25 mouse cellular contexts compared by ENCODE assay signal in the genomic region with DNA sequence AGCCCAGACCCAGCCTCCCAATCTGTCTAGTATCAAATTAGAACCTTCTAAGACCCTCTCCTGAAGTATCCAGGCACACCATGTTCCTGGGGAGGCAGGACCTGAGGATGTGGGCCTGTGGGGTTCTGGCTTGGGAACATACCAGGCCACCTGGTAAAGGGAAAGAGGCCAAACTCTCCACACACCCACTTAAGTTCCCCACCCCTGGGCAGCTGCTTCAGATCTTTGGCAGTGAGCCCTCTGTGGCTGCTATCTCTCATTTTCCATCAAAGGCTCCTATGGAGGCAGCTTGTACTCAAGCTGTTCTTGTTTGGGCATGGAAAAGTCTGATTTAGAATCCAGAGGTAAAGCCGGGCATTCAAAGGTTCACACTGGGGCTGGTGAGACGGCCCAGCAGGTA. TPM values are rescaled to one million over a fixed set of nuclear protein-coding genes. Genes with fewer than 3 reads are reported as not detected.
DNase-seq lines count a peak whose midpoint lies in the region; ATAC-seq and TF ChIP-seq lines count a peak whose summit lies in the region.
"Had no signal": no experiment of that assay in that cellular context is flagged by ENCODE, and none has a peak within 500 bp of the region (broad histone marks: within the 10 kb centered on the region; RNA-seq: fewer than 3 reads in every experiment).

No protein-coding gene starts in this region.

- H3K4me2 ChIP-seq in stomach, postnatal 0 days (replicated peaks; ENCODE audit: low read depth) = no peak overlapping the region
- H3K4me2 ChIP-seq: hindbrain, embryonic 12.5 days; neural tube, embryonic 12.5 days had no signal

- no peak overlapping the region for H3K9ac ChIP-seq in stomach, postnatal 0 days (ENCODE audit: low read length)
- H3K9ac ChIP-seq: hindbrain, embryonic 12.5 days; liver, postnatal 0 days; neural tube, embryonic 12.5 days had no signal

- WGBS in lung, adult 2 months = 59% methylated on average over 2 of the region's 2 CpGs
- WGBS in stomach, postnatal 0 days = 43% methylated on average over 2 of the region's 2 CpGs
- WGBS in thymus, adult 2 months = 91% methylated on average over 2 of the region's 2 CpGs

- no peaks in the 10 kb centered on the region for H3K27me3 ChIP-seq in stomach, postnatal 0 days (ENCODE audit: control insufficient read depth, insufficient read depth, low read length)
- no peaks in the 10 kb centered on the region for H3K27me3 ChIP-seq in thymus, adult 2 months (ENCODE audit: control insufficient read depth, insufficient read depth, low read length)
- H3K27me3 ChIP-seq: hindbrain, embryonic 12.5 days; neural tube, embryonic 12.5 days had no signal

- intact Hi-C loops in heart, postnatal 14 days (cut with DNase I) = no loop called here

- peak; percentile 28 for DNase-seq in heart, postnatal 4 days
- DNase-seq in heart, postnatal 14 days = no peak
- DNase-seq in lung, adult 2 months = peak; percentile 46
- DNase-seq in lung, postnatal 10 days = peak; percentile 30
- peak; percentile 43 for DNase-seq in stomach, postnatal 0 days (ENCODE audit: low spot score)
- no peak for DNase-seq in thymus, adult 2 months
- no peak for DNase-seq in liver
- DNase-seq: adrenal gland, adult 2 months; cerebellum, adult 9-11 months; kidney, adult 8-10 months; kidney, postnatal 14 days; layer of hippocampus, postnatal 36 days; liver, postnatal 0 days; right cerebral cortex, adult 18-20 months; thymus, postnatal 36 days had no signal

- H3K36me3 ChIP-seq in stomach, postnatal 0 days (ENCODE audit: control insufficient read depth, insufficient read depth, low read length) = no peaks in the 10 kb centered on the region
- no peaks in the 10 kb centered on the region for H3K36me3 ChIP-seq in thymus, adult 2 months (ENCODE audit: control insufficient read depth, insufficient read depth, low read length)
- H3K36me3 ChIP-seq: hindbrain, embryonic 12.5 days; midbrain, embryonic 10.5 days; neural tube, embryonic 12.5 days had no signal

- H3K4me3 ChIP-seq in lung, adult 2 months (replicated peaks; ENCODE audit: extremely low read depth, low read depth, low read length) = no peak overlapping the region
- no peak overlapping the region for H3K4me3 ChIP-seq in stomach, postnatal 0 days (ENCODE audit: low read depth, low read length)
- H3K4me3 ChIP-seq in thymus, adult 2 months (ENCODE audit: control insufficient read depth, insufficient read depth, low read length) = no peak overlapping the region
- H3K4me3 ChIP-seq: hindbrain, embryonic 12.5 days; layer of hippocampus, adult 2 months; midbrain, embryonic 10.5 days; neural tube, embryonic 12.5 days had no signal

- H3K9me3 ChIP-seq in stomach, postnatal 0 days (ENCODE audit: control insufficient read depth, low read length) = no peaks in the 10 kb centered on the region
- H3K9me3 ChIP-seq: hindbrain, embryonic 12.5 days; midbrain, embryonic 10.5 days; neural tube, embryonic 12.5 days had no signal

- TF ChIP-seq EP300 in stomach, postnatal 0 days (optimal IDR thresholded peaks at IDR 0.05) = no peak

- no peak for TF ChIP-seq POLR2A in lung, adult 2 months (IDR thresholded peaks at IDR 0.05; ENCODE audit: borderline replicate concordance, extremely low read depth, low read depth, low read length)
- TF ChIP-seq POLR2A in thymus, adult 2 months (IDR thresholded peaks at IDR 0.05; ENCODE audit: control insufficient read depth, extremely low read depth, insufficient read depth, low read length, poor library complexity) = no peak

- H3K27ac ChIP-seq in stomach, postnatal 0 days (replicated peaks) = no peak overlapping the region
- no peak overlapping the region for H3K27ac ChIP-seq in thymus, adult 2 months (ENCODE audit: control insufficient read depth, insufficient read depth, low read length)
- H3K27ac ChIP-seq: hindbrain, embryonic 12.5 days; layer of hippocampus, adult 2 months; midbrain, embryonic 10.5 days; neural tube, embryonic 12.5 days had no signal

- no peak for TF ChIP-seq CTCF in lung, adult 2 months (IDR thresholded peaks at IDR 0.05; ENCODE audit: insufficient read depth, low read length)
- TF ChIP-seq CTCF in stomach, postnatal 0 days (IDR thresholded peaks at IDR 0.05; ENCODE audit: low read depth) = no peak
- no peak for TF ChIP-seq CTCF in thymus, adult 2 months (IDR thresholded peaks at IDR 0.05; ENCODE audit: borderline replicate concordance, control insufficient read depth, extremely low read depth, insufficient read depth, low read length, poor library complexity)

- ATAC-seq in stomach, postnatal 0 days (ENCODE audit: low FRiP score, low TSS enrichment) = no peak
- ATAC-seq: liver, postnatal 0 days had no signal

- H3K4me1 ChIP-seq in lung, adult 2 months (ENCODE audit: control insufficient read depth, insufficient read depth, low read length) = no peaks in the 10 kb centered on the region
- H3K4me1 ChIP-seq in stomach, postnatal 0 days (replicated peaks; ENCODE audit: control insufficient read depth, insufficient read depth) = peaks cover 2% of the 10 kb centered on the region; the same call in 1 of the 2 replicates
- no peaks in the 10 kb centered on the region for H3K4me1 ChIP-seq in thymus, adult 2 months (replicated peaks; ENCODE audit: control insufficient read depth, insufficient read depth, low read length)
- H3K4me1 ChIP-seq: neural tube, embryonic 12.5 days had no signal

RNA-seq across cellular contexts. Expression of gene 2010003K11Rik, which starts 10.5 kb away (rescaled TPM):
- not detected for total RNA-seq in heart, postnatal 4 days (2021)
- under 1 TPM in 1 of 2 experiments, not detected in 1; 0.48 TPM for total RNA-seq in heart, postnatal 14 days (2021)
- polyA plus RNA-seq in lung, adult 2 months (2012; rRNA removed) = 0.23 and 0.82 TPM in 2 replicates
- 0.74 and 1.5 TPM in 2 replicates for polyA plus RNA-seq in stomach, postnatal 0 days (2015; fragmentation: Nextera tagmentation; extraction: Ambion mirVana)
- 0.90 and 1.2 TPM in 2 replicates for polyA plus RNA-seq in thymus, adult 2 months (2012; rRNA removed)
- total RNA-seq: gastrocnemius, adult 18-20 months; granulocyte monocyte progenitor cell, adult 5-6 weeks; layer of hippocampus, adult 2 months; layer of hippocampus, postnatal 36 days; left cerebral cortex, postnatal 25 days had no signal
- polyA plus RNA-seq: brain, embryonic 14.5 days; C2C12; forebrain, embryonic 11.5 days; hindbrain, embryonic 12.5 days; midbrain, embryonic 10.5 days; neural tube, embryonic 12.5 days had no signal

RNA-seq across cellular contexts. Expression of gene Syt12, which starts 10.6 kb away (rescaled TPM):
- total RNA-seq in heart, postnatal 4 days (2021) = under 1 TPM; 0.74 to 0.98 TPM
- total RNA-seq in heart, postnatal 14 days (2021) = 1 to 10 TPM; 1.8 to 5.0 TPM
- 0.82 and 2.3 TPM in 2 replicates for polyA plus RNA-seq in lung, adult 2 months (2012; rRNA removed)
- polyA plus RNA-seq in stomach, postnatal 0 days (2015; fragmentation: Nextera tagmentation; extraction: Ambion mirVana) = 1.9 and 2.5 TPM in 2 replicates
- 1.6 and 2.0 TPM in 2 replicates for polyA plus RNA-seq in thymus, adult 2 months (2012; rRNA removed)
- total RNA-seq: granulocyte monocyte progenitor cell, adult 5-6 weeks had no signal

RNA-seq across cellular contexts. Expression of gene Pcx, which starts 22.4 kb away (rescaled TPM):
- total RNA-seq in heart, postnatal 4 days (2021) = 1 to 10 TPM; 6.9 to 8.8 TPM
- 10 to 100 TPM in 1 of 2 experiments, 1 to 10 TPM in 1; 6.4 to 21.2 TPM for total RNA-seq in heart, postnatal 14 days (2021)
- polyA plus RNA-seq in lung, adult 2 months (2012; rRNA removed) = 52.7 and 62.6 TPM in 2 replicates
- polyA plus RNA-seq in stomach, postnatal 0 days (2015; fragmentation: Nextera tagmentation; extraction: Ambion mirVana) = 28.9 and 33.9 TPM in 2 replicates
- polyA plus RNA-seq in thymus, adult 2 months (2012; rRNA removed) = 41.9 and 52.9 TPM in 2 replicates

RNA-seq across cellular contexts. Expression of gene Rhod, which starts 48.6 kb away (rescaled TPM):
- total RNA-seq in heart, postnatal 4 days (2021) = 10 to 100 TPM; 11.4 to 12.1 TPM
- 1 to 10 TPM; 5.9 to 6.6 TPM for total RNA-seq in heart, postnatal 14 days (2021)
- polyA plus RNA-seq in lung, adult 2 months (2012; rRNA removed) = 11.4 and 17.5 TPM in 2 replicates
- 45.5 and 48.0 TPM in 2 replicates for polyA plus RNA-seq in stomach, postnatal 0 days (2015; fragmentation: Nextera tagmentation; extraction: Ambion mirVana)
- 2.6 and 2.9 TPM in 2 replicates for polyA plus RNA-seq in thymus, adult 2 months (2012; rRNA removed)

Comparison
In these comparisons a context has a peak if more than half of its experiments do, and no peak if none do; other contexts are left out.
1. DNase-seq: peak in heart, postnatal 4 days (single experiment), lung, adult 2 months (single experiment), lung, postnatal 10 days (single experiment) and stomach, postnatal 0 days (single experiment); none in heart, postnatal 14 days (0 of 2), thymus, adult 2 months (single experiment) and liver (single experiment).